Mouse (Mus musculus): Measurements from ENCODE around the gene Slc27a5. TPM values are rescaled to one million over a fixed set of nuclear protein-coding genes. Genes with fewer than 3 reads are reported as not detected.
A peak's percentile ranks its signal among the peaks of the same experiment; 100 is the strongest.

Slc27a5 gene
- polyA plus RNA-seq, 1 experiment = 0.06 TPM

- H3K4me3 ChIP-seq (ENCODE audit: control insufficient read depth, low read depth, low read length) = peak overlapping the region; percentile 87
- no peak for TF ChIP-seq POLR2A (IDR thresholded peaks at IDR 0.05; ENCODE audit: control insufficient read depth, low read depth, low read length)
- TF ChIP-seq CTCF (IDR thresholded peaks at IDR 0.05; ENCODE audit: control insufficient read depth, insufficient read depth, insufficient replicate concordance, low read depth, low read length) = no peak
- H3K4me1 ChIP-seq (ENCODE audit: control insufficient read depth, insufficient read depth, low read length) = peaks cover 2% of the 10 kb centered on the region
Observed at GRCm38 (mm10) chr7:12949872-12950229, 48.1 kb downstream of the Slc27a5 start.

GRCm38 (mm10) chr7:12949032-12949871 is 48.7 kb downstream of the Slc27a5 start:
- Histone ChIP-seq H3K4me3 (ENCODE audit: control insufficient read depth, low read depth, low read length) (peak overlapping the region; percentile 87), H3K27ac (ENCODE audit: control insufficient read depth, insufficient read depth, low read depth, low read length) (peak overlapping the region; percentile 85), H3K27me3 (ENCODE audit: control insufficient read depth, insufficient read depth, low read length) (no peaks in the 10 kb centered on the region), H3K36me3 (ENCODE audit: control insufficient read depth, insufficient read depth, low read length) (no peaks in the 10 kb centered on the region), H3K4me1 (ENCODE audit: control insufficient read depth, insufficient read depth, low read length) (peaks cover 2% of the 10 kb centered on the region)
- peak; percentile 50 for TF ChIP-seq POLR2A (IDR thresholded peaks at IDR 0.05; ENCODE audit: control insufficient read depth, low read depth, low read length)
- TF ChIP-seq CTCF (IDR thresholded peaks at IDR 0.05; ENCODE audit: control insufficient read depth, insufficient read depth, insufficient replicate concordance, low read depth, low read length) = no peak

More at GRCm38 (mm10) chr7:12949872-12950229, 48.1 kb downstream of the Slc27a5 start:
- H3K27ac ChIP-seq (ENCODE audit: control insufficient read depth, insufficient read depth, low read depth, low read length) = peak overlapping the region; percentile 85
- H3K27me3 ChIP-seq (ENCODE audit: control insufficient read depth, insufficient read depth, low read length) = no peaks in the 10 kb centered on the region
- no peaks in the 10 kb centered on the region for H3K36me3 ChIP-seq (ENCODE audit: control insufficient read depth, insufficient read depth, low read length)

- Histone ChIP-seq H3K4me3 (ENCODE audit: control insufficient read depth, low read depth, low read length) (no peak overlapping the region), H3K27me3 (ENCODE audit: control insufficient read depth, insufficient read depth, low read length) (no peaks in the 10 kb centered on the region), H3K4me1 (ENCODE audit: control insufficient read depth, insufficient read depth, low read length) (no peaks in the 10 kb centered on the region), H3K36me3 (ENCODE audit: control insufficient read depth, insufficient read depth, low read length) (no peaks in the 10 kb centered on the region), H3K27ac (ENCODE audit: control insufficient read depth, insufficient read depth, low read depth, low read length) (no peak overlapping the region)
- TF ChIP-seq CTCF (IDR thresholded peaks at IDR 0.05; ENCODE audit: control insufficient read depth, insufficient read depth, insufficient replicate concordance, low read depth, low read length) (no peak), POLR2A (IDR thresholded peaks at IDR 0.05; ENCODE audit: control insufficient read depth, low read depth, low read length) (no peak)
Observed at GRCm38 (mm10) chr7:12943488-12943887, 54.5 kb downstream of the Slc27a5 start.

GRCm38 (mm10) chr7:12940599-12940998 is 57.4 kb downstream of the Slc27a5 start:
- Histone ChIP-seq H3K36me3 (ENCODE audit: control insufficient read depth, insufficient read depth, low read length) (no peaks in the 10 kb centered on the region), H3K4me3 (ENCODE audit: control insufficient read depth, low read depth, low read length) (no peak overlapping the region), H3K4me1 (ENCODE audit: control insufficient read depth, insufficient read depth, low read length) (no peaks in the 10 kb centered on the region), H3K27me3 (ENCODE audit: control insufficient read depth, insufficient read depth, low read length) (no peaks in the 10 kb centered on the region), H3K27ac (ENCODE audit: control insufficient read depth, insufficient read depth, low read depth, low read length) (no peak overlapping the region)
- TF ChIP-seq CTCF (IDR thresholded peaks at IDR 0.05; ENCODE audit: control insufficient read depth, insufficient read depth, insufficient replicate concordance, low read depth, low read length) (no peak), POLR2A (IDR thresholded peaks at IDR 0.05; ENCODE audit: control insufficient read depth, low read depth, low read length) (no peak)

Other genes with a start within 250 kb of the Slc27a5 start
- gene Zscan18, start 194.6 kb downstream of the Slc27a5 start, polyA plus RNA-seq (2012; rRNA removed) = 7.6 and 9.0 TPM in 2 replicates
- 2.0 and 3.0 TPM in 2 replicates for gene Zfp329, start 179.3 kb downstream of the Slc27a5 start, polyA plus RNA-seq (2012; rRNA removed)
- gene Zfp110, start 163.4 kb downstream of the Slc27a5 start, polyA plus RNA-seq (2012; rRNA removed) = 33.3 and 34.2 TPM in 2 replicates
- 3.4 and 3.5 TPM in 2 replicates for gene Zfp128, start 117.0 kb downstream of the Slc27a5 start, polyA plus RNA-seq (2012; rRNA removed)
- 19.0 and 20.7 TPM in 2 replicates for gene Zscan22, start 100.4 kb downstream of the Slc27a5 start, polyA plus RNA-seq (2012; rRNA removed)
- 512 and 591 TPM in 2 replicates for gene Rps5, start 75.9 kb downstream of the Slc27a5 start, polyA plus RNA-seq (2012; rRNA removed)
- gene Rnf225, start 70.8 kb downstream of the Slc27a5 start, polyA plus RNA-seq (2012; rRNA removed) = 0.12 and 0.13 TPM in 2 replicates
- 0.60 and 0.75 TPM in 2 replicates for gene Zfp324, start 32.4 kb downstream of the Slc27a5 start, polyA plus RNA-seq (2012; rRNA removed)
- gene Zfp446, start 20.3 kb downstream of the Slc27a5 start, polyA plus RNA-seq (2012; rRNA removed) = 8.4 and 8.7 TPM in 2 replicates
- 507 and 516 TPM in 2 replicates for gene Trim28, start 922 bp upstream of the Slc27a5 start, polyA plus RNA-seq (2012; rRNA removed)
- 4.3 and 5.6 TPM in 2 replicates for gene Zbtb45, start 11.8 kb upstream of the Slc27a5 start, polyA plus RNA-seq (2012; rRNA removed)
- 107 and 115 TPM in 2 replicates for gene Chmp2a, start 36.6 kb upstream of the Slc27a5 start, polyA plus RNA-seq (2012; rRNA removed)
- gene Ube2m, start 40.1 kb upstream of the Slc27a5 start, polyA plus RNA-seq (2012; rRNA removed) = 377 and 399 TPM in 2 replicates
- 7.5 and 8.2 TPM in 2 replicates for gene Mzf1, start 56.6 kb upstream of the Slc27a5 start, polyA plus RNA-seq (2012; rRNA removed)
- not detected in 2 replicates for gene Vmn1r85, start 97.0 kb upstream of the Slc27a5 start, polyA plus RNA-seq (2012; rRNA removed)
- not detected in 2 replicates for gene Vmn1r86, start 121.7 kb upstream of the Slc27a5 start, polyA plus RNA-seq (2012; rRNA removed)
- gene Vmn1r87, start 142.0 kb upstream of the Slc27a5 start, polyA plus RNA-seq (2012; rRNA removed) = not detected in 2 replicates
- gene Vmn1r88, start 161.4 kb upstream of the Slc27a5 start, polyA plus RNA-seq (2012; rRNA removed) = not detected in 2 replicates
- not detected in 2 replicates for gene Vmn1r89, start 214.8 kb upstream of the Slc27a5 start, polyA plus RNA-seq (2012; rRNA removed)